Mouse (Mus musculus) A20 (cell line): ENCODE measurements around the gene Nasp.

Experiments
- DNase-seq: peaks from one replicate; pipeline ENCODE4 v3.0.0-alpha.2; 2011; ENCODE audit warnings: low read depth, low spot score

Nasp gene

GRCm38 (mm10) chr4:116638821-116639220 is 11.1 kb upstream of the Nasp start:
- no peak for DNase-seq

DNA sequence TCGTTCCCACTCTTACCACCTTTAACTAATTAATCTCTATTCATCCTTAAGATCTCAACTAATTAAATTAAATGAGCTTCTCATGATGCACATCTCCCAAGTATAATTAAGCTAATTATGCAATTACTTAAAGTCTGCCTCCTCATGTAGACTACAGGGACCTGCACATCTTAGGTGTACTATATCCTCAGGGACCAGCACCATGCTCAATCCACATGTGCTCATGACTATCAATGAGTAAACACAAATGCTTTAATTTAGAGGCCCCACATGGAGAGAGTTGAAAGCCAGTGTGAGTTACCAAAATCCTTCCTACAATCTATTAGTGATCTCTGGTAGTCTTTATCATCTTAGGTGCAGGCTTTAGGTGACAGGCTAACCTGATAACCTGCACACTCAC is 7.5 kb upstream of the Nasp start:
- DNase-seq = no peak

DNA sequence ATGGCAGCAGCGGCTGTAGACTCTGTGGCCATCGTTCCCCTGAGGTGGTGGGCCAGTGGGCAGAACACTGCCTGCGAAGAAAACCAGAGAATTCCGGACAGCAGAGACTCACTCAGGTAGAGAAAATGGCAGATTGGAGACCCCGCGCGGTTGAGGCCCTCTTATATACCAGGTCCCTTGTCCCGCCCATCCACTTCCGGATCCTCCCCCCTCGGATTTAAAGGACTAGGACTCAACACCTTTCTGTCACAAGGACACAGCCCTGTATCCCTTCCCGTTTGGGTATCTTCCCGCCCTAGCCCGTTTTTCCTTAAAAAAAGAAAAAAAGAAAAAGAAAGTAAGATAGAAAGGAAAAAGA is 403 bp downstream of the Nasp start:
- DNase-seq = peak; percentile 96

GRCm38 (mm10) chr4:116626658-116627358 is 933 bp downstream of the Nasp start:
- DNase-seq = peak; percentile 94

DNA sequence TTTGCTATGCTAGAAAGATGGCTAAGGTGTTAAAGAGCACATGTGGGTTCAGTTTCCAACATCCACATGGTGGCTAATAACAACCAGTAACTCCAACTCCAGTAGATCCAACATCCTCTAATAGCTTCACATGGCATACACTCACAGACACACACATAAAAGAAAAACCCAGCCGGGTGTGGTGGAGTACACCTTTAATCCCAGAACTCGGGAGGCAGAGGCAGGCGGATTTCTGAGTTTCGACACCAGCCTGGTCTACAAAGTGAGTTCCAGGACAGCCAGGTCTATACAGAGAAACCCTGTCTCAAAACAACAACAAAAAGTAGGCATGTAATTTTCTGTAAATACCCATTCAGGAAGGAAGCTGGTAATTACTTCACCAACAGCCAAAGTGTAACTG is 2.9 kb downstream of the Nasp start:
- DNase-seq = no peak

GRCm38 (mm10) chr4:116615237-116615636 is 12.5 kb downstream of the Nasp start:
- peak; percentile 37 for DNase-seq

GRCm38 (mm10) chr4:116612621-116613020 is 15.1 kb downstream of the Nasp start:
- DNase-seq = no peak

DNA sequence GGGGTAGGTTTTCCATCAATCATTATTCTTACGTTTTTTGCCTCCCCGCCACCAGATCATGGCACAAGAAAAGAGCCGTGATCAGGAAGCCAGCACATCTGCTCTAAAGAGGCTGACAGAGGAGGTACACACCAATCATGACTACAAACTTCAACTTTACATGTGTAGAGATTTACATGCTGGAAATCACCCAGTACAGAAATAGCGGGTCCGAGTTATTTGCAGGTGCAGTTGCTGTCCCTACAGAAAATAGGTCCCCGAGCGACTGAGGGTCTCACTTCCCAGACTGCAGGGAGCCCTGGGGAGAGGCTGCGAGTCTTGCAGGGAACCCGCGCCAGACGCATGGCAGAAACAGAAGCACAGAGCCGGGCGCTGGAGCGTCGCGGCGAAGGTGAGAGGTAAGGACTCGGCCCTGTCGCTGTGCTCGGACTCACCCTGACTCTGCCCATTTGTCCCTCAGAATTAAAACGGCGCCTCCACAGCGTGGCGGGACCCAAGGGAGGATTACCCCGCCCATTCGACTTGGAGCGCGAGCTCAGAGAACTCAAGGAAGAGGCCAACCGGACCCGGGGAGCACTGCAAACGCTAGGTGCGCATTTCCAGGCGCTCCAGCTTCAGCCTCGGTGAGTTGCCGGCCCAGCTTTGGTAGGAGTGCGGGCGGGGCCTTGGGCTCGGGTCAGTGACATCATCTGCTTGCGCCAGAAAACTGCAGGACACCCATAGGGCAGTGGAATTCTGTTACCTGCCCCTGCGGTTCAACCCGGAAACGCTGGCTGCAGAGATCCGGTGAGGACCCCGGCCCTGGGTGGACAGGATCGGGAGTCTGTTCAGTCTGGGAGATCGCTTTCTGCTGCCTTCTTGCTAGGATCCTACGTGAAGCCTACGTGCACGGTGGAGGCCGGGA is 30.5 kb downstream of the Nasp start:
- DNase-seq = peak; percentile 92

DNA sequence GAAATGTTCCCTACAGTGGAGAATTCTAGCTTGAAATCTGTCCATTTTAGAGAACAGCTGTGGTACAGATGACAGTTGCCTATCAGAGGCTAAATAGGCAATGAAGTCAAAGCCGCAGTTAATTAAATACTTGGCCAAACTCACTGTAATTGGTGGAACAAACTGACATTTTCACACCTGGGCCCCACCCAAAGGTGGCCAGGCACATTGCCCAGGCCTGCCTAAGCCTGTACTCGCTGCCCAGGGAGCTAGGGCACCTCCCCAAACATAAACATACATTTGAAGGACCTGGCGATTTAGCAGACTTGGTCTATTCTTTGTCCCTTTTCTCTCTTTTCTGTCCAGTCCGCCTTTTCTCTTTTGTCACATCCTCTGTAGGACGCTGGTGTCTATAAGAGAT is 31.4 kb downstream of the Nasp start, which contains the start of gene Ccdc17:
Ccdc17 (plus strand) TSS at position 276 of the 400 bp plus-strand sequence.
- peak; percentile 59 for DNase-seq

GRCm38 (mm10) chr4:116595793-116596192 is 31.9 kb downstream of the Nasp start:
- DNase-seq = peak; percentile 35

DNA sequence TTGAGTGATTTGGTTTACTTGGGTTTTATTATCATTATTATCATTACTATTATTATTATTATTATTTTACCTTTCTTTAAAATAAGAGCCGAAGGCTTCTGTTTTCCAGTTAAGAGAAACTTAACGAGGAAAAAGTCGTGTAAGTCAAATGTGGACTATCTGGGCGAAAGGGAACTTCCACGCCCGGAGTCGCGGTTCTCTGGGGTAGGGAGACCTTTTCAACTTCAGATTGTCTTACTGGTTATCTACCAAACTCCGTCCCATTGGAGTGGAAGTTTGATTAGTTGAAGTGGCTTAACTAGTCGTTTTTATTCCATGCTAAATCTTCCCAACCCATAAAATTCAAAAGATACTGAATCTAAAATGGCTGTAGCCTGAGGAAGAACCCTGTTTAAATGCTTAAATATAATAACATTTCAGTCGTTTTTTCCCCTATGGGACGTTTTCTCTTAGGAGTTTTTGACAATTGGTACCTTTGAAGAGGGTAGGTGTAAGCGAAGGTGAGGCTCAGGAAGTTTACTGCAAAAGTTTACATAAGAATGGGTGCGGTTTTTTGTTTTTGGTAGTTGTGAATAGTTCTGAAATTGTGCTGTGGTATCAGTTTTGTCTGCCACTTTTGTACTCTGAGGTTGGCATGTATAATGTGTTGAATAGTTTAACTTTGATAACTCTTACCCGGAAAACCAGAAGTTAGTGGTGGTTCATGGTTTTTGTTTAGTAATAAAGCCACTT is 69.4 kb downstream of the Nasp start:
- no peak for DNase-seq

DNA sequence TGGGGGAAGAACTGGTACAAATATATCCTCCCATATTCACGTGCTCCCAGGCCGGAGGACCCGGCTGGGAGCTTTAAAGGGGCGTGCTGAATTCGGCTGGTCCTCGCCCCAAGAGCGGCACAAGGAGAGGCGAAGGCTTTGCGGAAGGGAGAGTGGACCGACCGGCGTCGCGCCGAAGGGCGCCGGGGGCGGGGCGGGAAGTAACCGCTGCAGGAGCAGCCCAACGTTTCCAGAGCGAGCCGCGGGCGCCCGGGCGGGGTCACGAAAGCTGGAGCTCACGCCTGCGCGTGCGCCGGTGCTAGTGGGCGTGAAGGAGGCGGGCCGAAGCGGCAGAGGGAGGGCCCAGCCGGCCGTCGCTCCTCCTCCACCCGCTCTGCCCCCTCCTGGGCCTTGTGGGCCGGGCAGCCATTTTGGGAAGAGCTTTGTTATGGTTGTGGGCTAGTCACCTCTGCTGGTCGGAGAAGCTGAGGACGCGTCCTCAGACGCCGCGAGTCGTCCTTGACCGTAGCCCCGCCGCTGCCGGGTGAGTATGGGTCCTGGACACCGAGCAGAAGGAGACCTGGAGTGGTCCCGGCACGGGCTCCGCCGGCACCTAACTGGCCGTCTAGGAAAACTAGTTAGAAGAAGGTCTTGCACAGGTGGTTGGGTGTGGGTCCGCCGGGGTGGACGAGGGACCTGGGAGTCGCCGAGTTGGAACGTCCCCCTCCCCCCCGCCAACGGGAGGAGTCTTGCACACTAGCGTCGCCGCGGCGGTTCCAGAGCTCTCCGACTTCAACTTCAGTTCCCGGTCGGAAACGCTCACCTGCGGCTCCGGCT is 70.2 kb downstream of the Nasp start, which contains the start of gene Gpbp1l1:
Gpbp1l1 (plus strand) TSS at position 353 of the 816 bp plus-strand sequence.
- DNase-seq = peak; percentile 99

DNA sequence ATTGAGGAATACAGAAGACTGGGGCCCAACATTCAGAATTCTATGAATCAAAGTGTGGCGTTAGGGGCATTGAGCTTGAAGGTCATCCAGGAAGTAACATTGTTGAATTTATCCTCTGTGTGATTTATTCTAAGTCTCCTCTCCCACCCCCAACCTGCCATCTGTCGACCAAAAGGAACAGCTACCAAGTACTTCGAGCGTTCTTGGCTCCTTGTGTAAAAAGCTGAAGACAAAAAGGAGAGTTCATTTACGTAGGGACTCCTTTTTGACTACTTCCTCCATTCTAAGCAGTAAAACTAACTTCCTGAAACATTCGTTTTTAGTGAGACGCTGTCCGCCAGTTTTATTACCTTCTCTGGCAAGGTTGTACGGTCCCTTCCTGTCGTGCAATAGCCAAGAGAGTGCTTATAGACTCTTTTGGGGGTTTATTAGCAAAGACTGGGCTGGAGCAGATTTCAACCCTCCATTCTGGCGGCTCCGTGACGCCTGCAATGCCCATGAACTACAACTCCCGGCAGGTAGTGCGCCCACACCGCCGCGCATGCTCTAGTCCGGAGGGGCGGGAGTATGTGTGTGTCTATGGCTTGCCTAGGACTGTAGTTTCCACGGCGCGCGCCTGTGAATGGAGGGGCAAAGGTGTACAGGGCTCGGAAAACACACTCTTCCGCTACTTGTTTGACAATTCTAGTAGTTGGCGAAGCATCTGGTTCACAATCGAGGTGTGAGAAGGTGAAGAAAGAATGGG is 71.0 kb downstream of the Nasp start:
- DNase-seq = peak; percentile 96

GRCm38 (mm10) chr4:116555413-116556300 is 72.1 kb downstream of the Nasp start, which contains the start of gene Tmem69:
Tmem69 (minus strand) TSS chr4:116555936.
- peak; percentile 91 for DNase-seq

GRCm38 (mm10) chr4:116553035-116553434 is 74.7 kb downstream of the Nasp start:
- no peak for DNase-seq
